Mouse (Mus musculus) myocyte (in vitro differentiated cells): ENCODE measurements around the gene Dffb. TPM values are rescaled to one million over a fixed set of nuclear protein-coding genes. Genes with fewer than 3 reads are reported as not detected.
"Not testable (repeated sequence)": the region's sequence is repeated elsewhere in the genome, so short reads cannot be mapped to it uniquely, and the experiment has no call there.

Experiments used
- H3K27me3 ChIP-seq: one replicate; pipeline ENCODE4 v1.6.1; 2011; ENCODE audit not compliant: control insufficient read depth, insufficient read depth, insufficient read length
- H3K36me3 ChIP-seq: one replicate; pipeline ENCODE4 v1.6.1; 2011; ENCODE audit not compliant: control insufficient read depth, insufficient read depth
- H3K4me2 ChIP-seq: one replicate; pipeline ENCODE4 v1.6.1; 2011; ENCODE audit warnings: low read depth, control low read depth
- H3K4me3 ChIP-seq: one replicate; pipeline ENCODE4 v1.5.1; 2011; ENCODE audit warnings: mild to moderate bottlenecking, control low read depth, moderate library complexity
- H3K79me2 ChIP-seq: one replicate; pipeline ENCODE4 v1.6.1; 2011; ENCODE audit not compliant: control insufficient read depth, insufficient read depth
- H3ac ChIP-seq: one replicate; pipeline ENCODE4 v1.6.1; 2011; ENCODE audit not compliant: control insufficient read depth, insufficient read length
- CEBPB ChIP-seq: IDR thresholded peaks from 2 replicates; pipeline ENCODE4 v1.6.1; 2011; ENCODE audit warnings: mild to moderate bottlenecking, moderate library complexity; ENCODE audit not compliant: poor library complexity, insufficient read depth, severe bottlenecking
- E2F4 ChIP-seq: IDR thresholded peaks from one replicate; pipeline ENCODE4 v1.6.1; 2011; ENCODE audit warnings: mild to moderate bottlenecking, control low read depth, moderate library complexity; ENCODE audit not compliant: insufficient read depth
- MAX ChIP-seq: IDR thresholded peaks from one replicate; pipeline ENCODE4 v1.6.1; 2011; ENCODE audit warnings: low read depth, mild to moderate bottlenecking, control low read depth
- MYOD1 ChIP-seq, 3 experiments: IDR thresholded peaks; one replicate each; pipeline ENCODE4 v1.6.1; 2011; ENCODE audit warnings: control low read depth in 2 of 3, low read depth in 2 of 3, mild to moderate bottlenecking in 2 of 3, moderate library complexity in 1 of 3; ENCODE audit not compliant: insufficient read length in 2 of 3, control insufficient read depth in 1 of 3
- MYOG ChIP-seq, 3 experiments: IDR thresholded peaks; one replicate each; pipeline ENCODE4 v1.6.1; 2011; ENCODE audit warnings: control low read depth in 2 of 3, low read depth in 2 of 3, mild to moderate bottlenecking in 2 of 3; ENCODE audit not compliant: insufficient read length in 2 of 3, control insufficient read depth in 1 of 3, insufficient read depth in 1 of 3
- POLR2A ChIP-seq: IDR thresholded peaks from one replicate; pipeline ENCODE4 v1.6.1; 2011; ENCODE audit warnings: low read depth, mild to moderate bottlenecking, control low read depth, moderate library complexity; ENCODE audit not compliant: insufficient read length
- POLR2AphosphoS2 ChIP-seq: IDR thresholded peaks from one replicate; pipeline ENCODE4 v1.6.1; 2011; ENCODE audit warnings: low read depth, control low read depth; ENCODE audit not compliant: insufficient read length
- REST ChIP-seq: IDR thresholded peaks from one replicate; pipeline ENCODE4 v1.6.1; 2011; ENCODE audit warnings: mild to moderate bottlenecking, control low read depth, moderate library complexity; ENCODE audit not compliant: insufficient read depth, insufficient read length
- SRF ChIP-seq: IDR thresholded peaks from one replicate; pipeline ENCODE4 v1.6.1; 2011; ENCODE audit warnings: low read depth; ENCODE audit not compliant: control insufficient read depth, insufficient read length
- TCF12 ChIP-seq: IDR thresholded peaks from one replicate; pipeline ENCODE4 v1.6.1; 2011; ENCODE audit warnings: mild to moderate bottlenecking, control low read depth; ENCODE audit not compliant: poor library complexity, insufficient read depth, severe bottlenecking
- TCF3 ChIP-seq: IDR thresholded peaks from one replicate; pipeline ENCODE4 v1.6.1; 2011; ENCODE audit warnings: low read depth, control low read depth; ENCODE audit not compliant: insufficient read length
- USF1 ChIP-seq: IDR thresholded peaks from one replicate; pipeline ENCODE4 v1.6.1; 2011; ENCODE audit warnings: low read depth, mild to moderate bottlenecking, control low read depth, moderate library complexity
- polyA plus RNA-seq: library from polyadenylated mRNA; unstranded; fragments of >200 nt; fragmentation: generic; extraction: Trizol; gene quantifications from one replicate; pipeline ENCODE4 v1.2.1, GENCODE M21; 2012; ENCODE audit warnings: missing spikeins

Gene Dffb
- polyA plus RNA-seq, 1 experiment = 2.5 TPM

- H3K79me2 ChIP-seq = no peaks in the 10 kb centered on the region
- no peak overlapping the region for H3K4me2 ChIP-seq
- no peak for TF ChIP-seq POLR2A
- TF ChIP-seq MAX = no peak
- TF ChIP-seq TCF3 = no peak
- no peak for TF ChIP-seq E2F4
- no peak for TF ChIP-seq CEBPB
- no peak for TF ChIP-seq TCF12
- TF ChIP-seq USF1 = no peak
- TF ChIP-seq POLR2AphosphoS2 = no peak
- TF ChIP-seq SRF = no peak
- TF ChIP-seq MYOG (IDR thresholded peaks at IDR 0.05; ENCODE audit: control insufficient read depth in 1 of 3, insufficient read depth in 1 of 3, insufficient read length in 2 of 3, low read depth in 2 of 3) = no peak
- TF ChIP-seq REST = no peak
- TF ChIP-seq MYOD1 (IDR thresholded peaks at IDR 0.05; ENCODE audit: control insufficient read depth in 1 of 3, insufficient read length in 2 of 3, low read depth in 2 of 3) = no peak
- H3K27me3 ChIP-seq = no peaks in the 10 kb centered on the region
- no peak overlapping the region for H3K4me3 ChIP-seq
- no peaks in the 10 kb centered on the region for H3K36me3 ChIP-seq
- no peak overlapping the region for H3ac ChIP-seq
Observed at GRCm38 (mm10) chr4:153944261-153944660, 30.7 kb downstream of the Dffb start.

GRCm38 (mm10) chr4:153943243-153943642 lies 31.7 kb downstream of the Dffb start:
- Histone ChIP-seq H3K27me3 (no peaks in the 10 kb centered on the region), H3K4me2 (no peak overlapping the region), H3K36me3 (no peaks in the 10 kb centered on the region), H3K4me3 (no peak overlapping the region), H3K79me2 (no peaks in the 10 kb centered on the region), H3ac (no peak overlapping the region)
- no peak for TF ChIP-seq TCF3
- TF ChIP-seq USF1 = no peak
- no peak for TF ChIP-seq MYOD1 (IDR thresholded peaks at IDR 0.05; ENCODE audit: control insufficient read depth in 1 of 3, insufficient read length in 2 of 3, low read depth in 2 of 3)
- no peak for TF ChIP-seq POLR2AphosphoS2
- TF ChIP-seq MYOG (IDR thresholded peaks at IDR 0.05; ENCODE audit: control insufficient read depth in 1 of 3, insufficient read depth in 1 of 3, insufficient read length in 2 of 3, low read depth in 2 of 3) = no peak
- no peak for TF ChIP-seq E2F4
- TF ChIP-seq CEBPB = no peak
- TF ChIP-seq SRF = no peak
- TF ChIP-seq MAX = no peak
- TF ChIP-seq TCF12 = no peak
- no peak for TF ChIP-seq REST
- no peak for TF ChIP-seq POLR2A

GRCm38 (mm10) chr4:153929921-153930320 lies 45.0 kb downstream of the Dffb start:
- Histone ChIP-seq H3K79me2 (no peaks in the 10 kb centered on the region), H3K4me3 (no peak overlapping the region), H3K27me3 (no peaks in the 10 kb centered on the region), H3ac (no peak overlapping the region), H3K36me3 (no peaks in the 10 kb centered on the region), H3K4me2 (no peak overlapping the region)
- TF ChIP-seq REST (no peak), CEBPB (no peak), SRF (no peak), USF1 (no peak), POLR2AphosphoS2 (no peak), TCF12 (no peak), MAX (no peak), POLR2A (no peak)

- Histone ChIP-seq H3K36me3 (no peaks in the 10 kb centered on the region), H3K27me3 (no peaks in the 10 kb centered on the region), H3ac (no peak overlapping the region), H3K4me2 (no peak overlapping the region), H3K79me2 (no peaks in the 10 kb centered on the region), H3K4me3 (no peak overlapping the region)
- TF ChIP-seq REST = no peak
- TF ChIP-seq MYOD1 (IDR thresholded peaks at IDR 0.05; ENCODE audit: control insufficient read depth in 1 of 3, insufficient read length in 2 of 3, low read depth in 2 of 3) = no peak
- no peak for TF ChIP-seq POLR2A
- TF ChIP-seq E2F4 = no peak
- no peak for TF ChIP-seq TCF3
- TF ChIP-seq TCF12 = no peak
- TF ChIP-seq CEBPB = no peak
- TF ChIP-seq USF1 = no peak
- no peak for TF ChIP-seq MAX
- TF ChIP-seq MYOG (IDR thresholded peaks at IDR 0.05; ENCODE audit: control insufficient read depth in 1 of 3, insufficient read depth in 1 of 3, insufficient read length in 2 of 3, low read depth in 2 of 3) = no peak
- TF ChIP-seq SRF = no peak
- TF ChIP-seq POLR2AphosphoS2 = no peak
Observed at GRCm38 (mm10) chr4:153929425-153929824, 45.5 kb downstream of the Dffb start.

- H3K4me2 ChIP-seq = no peak overlapping the region
- TF ChIP-seq MYOG (IDR thresholded peaks at IDR 0.05; ENCODE audit: control insufficient read depth in 1 of 3, insufficient read depth in 1 of 3, insufficient read length in 2 of 3, low read depth in 2 of 3) = no peak
- no peak for TF ChIP-seq TCF3
- TF ChIP-seq TCF12 = no peak
- no peak for TF ChIP-seq USF1
- TF ChIP-seq MYOD1 (IDR thresholded peaks at IDR 0.05; ENCODE audit: control insufficient read depth in 1 of 3, insufficient read length in 2 of 3, low read depth in 2 of 3) = no peak
- TF ChIP-seq POLR2A = no peak
- TF ChIP-seq MAX = no peak
- no peak for TF ChIP-seq SRF
- no peak for TF ChIP-seq E2F4
- no peak for TF ChIP-seq CEBPB
- TF ChIP-seq POLR2AphosphoS2 = no peak
- TF ChIP-seq REST = no peak
- H3K79me2 ChIP-seq = no peaks in the 10 kb centered on the region
- H3K36me3 ChIP-seq = no peaks in the 10 kb centered on the region
- no peaks in the 10 kb centered on the region for H3K27me3 ChIP-seq
- H3K4me3 ChIP-seq = no peak overlapping the region
- no peak overlapping the region for H3ac ChIP-seq
Observed at GRCm38 (mm10) chr4:153928772-153929299, 46.1 kb downstream of the Dffb start.

GRCm38 (mm10) chr4:153922090-153922489 lies 52.8 kb downstream of the Dffb start:
- H3K4me3 ChIP-seq, H3K79me2 ChIP-seq, H3K27me3 ChIP-seq, H3ac ChIP-seq, H3K36me3 ChIP-seq, H3K4me2 ChIP-seq: not testable (repeated sequence)
